ENCODE assay signal across 23 mouse cellular contexts in the genomic region with DNA sequence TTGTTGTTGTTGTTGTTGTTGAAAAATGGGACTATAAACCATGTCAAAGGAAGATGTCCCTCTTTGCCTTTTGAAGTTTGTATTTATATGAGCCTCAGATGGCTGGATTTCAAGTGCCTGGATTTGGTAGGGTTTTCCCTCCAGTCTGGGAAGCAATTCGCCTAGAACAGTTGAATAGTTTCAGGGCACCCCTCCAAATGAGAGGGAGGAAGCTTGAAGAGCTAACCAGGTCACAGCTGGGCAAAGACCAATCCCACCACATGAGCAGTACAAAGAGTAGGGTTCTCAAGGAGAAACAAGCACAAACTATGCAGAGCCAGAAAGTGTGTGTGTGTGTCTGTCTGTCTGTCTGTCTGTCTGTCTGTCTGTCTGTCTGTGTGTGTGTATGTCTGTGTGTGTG. TPM values are rescaled to one million over a fixed set of nuclear protein-coding genes. Genes with fewer than 3 reads are reported as not detected.
DNase-seq lines count a peak whose midpoint lies in the region; ATAC-seq and TF ChIP-seq lines count a peak whose summit lies in the region.
"Had no signal": no experiment of that assay in that cellular context is flagged by ENCODE, and none has a peak within 500 bp of the region (broad histone marks: within the 10 kb centered on the region; RNA-seq: fewer than 3 reads in every experiment).

No protein-coding gene starts in this region.

- no peak overlapping the region for H3K27ac ChIP-seq in heart, embryonic 12.5 days (ENCODE audit: poor library complexity, severe bottlenecking)
- H3K27ac ChIP-seq in lung, embryonic 14.5 days (ENCODE audit: low read depth), result 0 out of 2 replicates have a peak overlapping the region, but pooled peaks have one; percentile 18
- no peak overlapping the region for H3K27ac ChIP-seq in embryonic facial prominence, embryonic 14.5 days (replicated peaks; ENCODE audit: low read depth, low read length)
- H3K27ac ChIP-seq: embryonic facial prominence, embryonic 15.5 days; hindbrain, embryonic 15.5 days; liver, embryonic 14.5 days; macrophage had no signal

- peak; percentile 33 to 38 for DNase-seq in heart, adult 18-20 months
- peak; percentile 65 for DNase-seq in lung, embryonic 14.5 days
- DNase-seq in lung, postnatal 36 days, result no peak
- peak; percentile 22 for DNase-seq in embryonic facial prominence, embryonic 14.5 days (ENCODE audit: low spot score)
- DNase-seq in kidney, postnatal 36 days, result peak; percentile 51 to 68
- no peak for DNase-seq in frontal cortex, postnatal 14 days (ENCODE audit: low spot score in 2 of 2)
- DNase-seq: adrenal gland, postnatal 25 days; cerebellum, adult 8-10 months; heart, adult 2 months; heart, postnatal 14 days; midbrain, embryonic 14.5 days; thymus, postnatal 4 days had no signal

- H3K4me1 ChIP-seq in heart, embryonic 12.5 days (replicated peaks), result peaks cover 36% of the 10 kb centered on the region
- no peaks in the 10 kb centered on the region; the same call in 1 of the 2 replicates for H3K4me1 ChIP-seq in lung, embryonic 14.5 days (ENCODE audit: insufficient read depth)
- H3K4me1 ChIP-seq in embryonic facial prominence, embryonic 14.5 days (ENCODE audit: control insufficient read depth, insufficient read depth, low read length), result peaks cover 5% of the 10 kb centered on the region; the same call in 1 of the 2 replicates

- H3K27me3 ChIP-seq in heart, embryonic 12.5 days (replicated peaks), result no peaks in the 10 kb centered on the region
- H3K27me3 ChIP-seq in lung, embryonic 14.5 days (ENCODE audit: insufficient read depth, low read length), result no peaks in the 10 kb centered on the region
- no peaks in the 10 kb centered on the region for H3K27me3 ChIP-seq in embryonic facial prominence, embryonic 14.5 days (replicated peaks; ENCODE audit: control insufficient read depth, insufficient read depth, low read length)
- H3K27me3 ChIP-seq: embryonic facial prominence, embryonic 15.5 days; hindbrain, embryonic 15.5 days; limb, embryonic 12.5 days; Patski had no signal

- H3K4me2 ChIP-seq in heart, embryonic 12.5 days, result no peak overlapping the region
- no peak overlapping the region for H3K4me2 ChIP-seq in lung, embryonic 14.5 days
- no peak overlapping the region for H3K4me2 ChIP-seq in embryonic facial prominence, embryonic 14.5 days (ENCODE audit: low read depth, low read length)
- H3K4me2 ChIP-seq: embryonic facial prominence, embryonic 15.5 days; hindbrain, embryonic 15.5 days; limb, embryonic 12.5 days had no signal

- ATAC-seq in heart, embryonic 12.5 days (ENCODE audit: insufficient number of reproducible peaks, low FRiP score), result no peak
- no peak for ATAC-seq in lung, embryonic 14.5 days (ENCODE audit: insufficient read depth)
- ATAC-seq in embryonic facial prominence, embryonic 14.5 days (ENCODE audit: low read depth), result no peak
- ATAC-seq: activated CD4-positive, CD25-positive, alpha-beta regulatory T cell, adult 4 months; intestine, embryonic 16.5 days; Patski had no signal

- no peak for TF ChIP-seq CTCF in lung, embryonic 14.5 days (IDR thresholded peaks at IDR 0.05; ENCODE audit: low read depth)

- H3K9ac ChIP-seq in heart, embryonic 12.5 days, result no peak overlapping the region
- no peak overlapping the region for H3K9ac ChIP-seq in lung, embryonic 14.5 days
- H3K9ac ChIP-seq in embryonic facial prominence, embryonic 14.5 days (ENCODE audit: low read depth, low read length), result no peak overlapping the region
- H3K9ac ChIP-seq: embryonic facial prominence, embryonic 15.5 days; hindbrain, embryonic 15.5 days; limb, embryonic 12.5 days; liver, embryonic 14.5 days had no signal

- no peak overlapping the region for H3K4me3 ChIP-seq in heart, embryonic 12.5 days
- no peak overlapping the region for H3K4me3 ChIP-seq in lung, embryonic 14.5 days (ENCODE audit: low read depth, low read length)
- H3K4me3 ChIP-seq in embryonic facial prominence, embryonic 14.5 days (ENCODE audit: low read depth, low read length), result no peak overlapping the region
- H3K4me3 ChIP-seq: embryonic facial prominence, embryonic 15.5 days; forebrain, embryonic 10.5 days; heart, adult 2 months; hindbrain, embryonic 15.5 days; limb, embryonic 12.5 days had no signal

- no peaks in the 10 kb centered on the region for H3K9me3 ChIP-seq in heart, embryonic 12.5 days (replicated peaks)
- H3K9me3 ChIP-seq in lung, embryonic 14.5 days (ENCODE audit: low read depth, low read length), result no peaks in the 10 kb centered on the region
- H3K9me3 ChIP-seq in embryonic facial prominence, embryonic 14.5 days (ENCODE audit: control insufficient read depth, low read length), result no peaks in the 10 kb centered on the region
- H3K9me3 ChIP-seq: embryonic facial prominence, embryonic 15.5 days; forebrain, embryonic 10.5 days; hindbrain, embryonic 15.5 days; limb, embryonic 12.5 days had no signal

- 66% methylated on average over 1 of the region's 1 CpGs for WGBS in heart, embryonic 12.5 days
- WGBS in lung, embryonic 14.5 days, result 56% methylated on average over 1 of the region's 1 CpGs
- WGBS in embryonic facial prominence, embryonic 14.5 days, result 56% methylated on average over 1 of the region's 1 CpGs

- no peaks in the 10 kb centered on the region for H3K36me3 ChIP-seq in heart, embryonic 12.5 days
- no peaks in the 10 kb centered on the region for H3K36me3 ChIP-seq in lung, embryonic 14.5 days (ENCODE audit: insufficient read depth)
- no peaks in the 10 kb centered on the region for H3K36me3 ChIP-seq in embryonic facial prominence, embryonic 14.5 days (ENCODE audit: control insufficient read depth, insufficient read depth, low read length)
- H3K36me3 ChIP-seq: embryonic facial prominence, embryonic 15.5 days; forebrain, embryonic 10.5 days; hindbrain, embryonic 15.5 days; limb, embryonic 12.5 days had no signal

RNA-seq across cellular contexts. Expression of a gene that starts 39.3 kb away (rescaled TPM):
- total RNA-seq in heart, adult 18-20 months (2021), result 10 to 100 TPM; 17.1 to 18.9 TPM
- 204 and 208 TPM in 2 replicates for polyA plus RNA-seq in heart, embryonic 12.5 days (2016; fragmentation: Nextera tagmentation; extraction: Ambion mirVana)
- 111 and 117 TPM in 2 replicates for polyA plus RNA-seq in lung, embryonic 14.5 days (2014; fragmentation: Nextera tagmentation; extraction: Ambion mirVana)
- 152 and 174 TPM in 2 replicates for polyA plus RNA-seq in embryonic facial prominence, embryonic 14.5 days (2014; fragmentation: Nextera tagmentation; extraction: Ambion mirVana)
- total RNA-seq: neutrophil, adult 5-6 weeks had no signal

Comparison
In these comparisons a context has a peak if more than half of its experiments do, and no peak if none do; other contexts are left out.
1. DNase-seq: peak in heart, adult 18-20 months (2 of 2), lung, embryonic 14.5 days (single experiment), embryonic facial prominence, embryonic 14.5 days (single experiment) and kidney, postnatal 36 days (2 of 2); none in lung, postnatal 36 days (single experiment) and frontal cortex, postnatal 14 days (0 of 2).